Mouse (Mus musculus): ENCODE measurements around the gene Ero1l. TPM values are rescaled to one million over a fixed set of nuclear protein-coding genes. Genes with fewer than 3 reads are reported as not detected.
A peak's percentile ranks its signal among the peaks of the same experiment; 100 is the strongest.

Ero1l gene
- polyA plus RNA-seq, 1 experiment from 2014 or later = 42.2 TPM

DNA sequence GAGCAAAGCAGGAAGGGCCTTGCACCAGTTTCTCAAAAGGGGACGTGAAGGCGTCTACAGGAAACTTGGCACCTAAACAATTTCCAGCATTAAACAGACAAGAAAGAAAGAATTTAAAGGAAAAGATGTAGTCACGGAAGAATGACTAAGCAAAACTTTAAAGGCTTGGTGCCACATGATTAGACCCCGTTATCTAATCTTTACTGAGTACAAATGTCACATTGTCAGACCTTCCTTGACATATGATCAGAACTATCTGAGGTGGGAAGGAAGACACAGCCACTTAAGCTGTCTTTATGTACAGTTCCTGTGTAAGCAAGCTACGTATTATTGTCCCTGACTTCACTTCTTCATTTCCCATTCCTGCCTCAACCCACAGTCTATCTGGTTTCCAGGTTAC is 3.1 kb upstream of the Ero1l start:
- no peak overlapping the region for H3K27ac ChIP-seq
- no peak overlapping the region for H3K4me2 ChIP-seq
- no peak overlapping the region for H3K4me3 ChIP-seq (replicated peaks)
- no peaks in the 10 kb centered on the region for H3K9me3 ChIP-seq
- H3K27me3 ChIP-seq (replicated peaks) = no peaks in the 10 kb centered on the region
- H3K4me1 ChIP-seq = no peaks in the 10 kb centered on the region
- no peak overlapping the region for H3K9ac ChIP-seq
- no peak for ATAC-seq (ENCODE audit: insufficient read depth, low FRiP score, low read depth)
- WGBS = 54% methylated on average over 5 of the region's 5 CpGs
- H3K36me3 ChIP-seq = no peaks in the 10 kb centered on the region

DNA sequence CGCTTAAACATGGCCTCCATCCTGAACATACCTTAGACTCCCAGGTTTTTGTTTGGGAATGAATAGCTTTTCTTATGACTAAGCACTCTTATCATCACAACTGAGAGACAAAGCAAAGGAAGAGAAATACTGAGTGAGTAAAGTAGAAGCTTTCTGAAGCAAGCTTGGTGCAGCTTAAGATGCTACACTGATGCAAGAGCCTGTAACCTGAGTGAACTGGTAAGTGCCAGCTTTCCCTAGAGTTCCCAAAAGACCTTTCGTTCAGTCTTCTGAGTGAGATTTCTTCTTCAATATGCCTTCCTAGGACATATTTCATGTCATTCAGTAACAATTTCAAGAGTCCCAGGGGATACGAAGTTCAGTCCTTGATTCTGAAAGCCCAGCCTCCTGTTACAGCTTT is 2.5 kb upstream of the Ero1l start:
- H3K4me3 ChIP-seq (replicated peaks) = no peak overlapping the region

DNA sequence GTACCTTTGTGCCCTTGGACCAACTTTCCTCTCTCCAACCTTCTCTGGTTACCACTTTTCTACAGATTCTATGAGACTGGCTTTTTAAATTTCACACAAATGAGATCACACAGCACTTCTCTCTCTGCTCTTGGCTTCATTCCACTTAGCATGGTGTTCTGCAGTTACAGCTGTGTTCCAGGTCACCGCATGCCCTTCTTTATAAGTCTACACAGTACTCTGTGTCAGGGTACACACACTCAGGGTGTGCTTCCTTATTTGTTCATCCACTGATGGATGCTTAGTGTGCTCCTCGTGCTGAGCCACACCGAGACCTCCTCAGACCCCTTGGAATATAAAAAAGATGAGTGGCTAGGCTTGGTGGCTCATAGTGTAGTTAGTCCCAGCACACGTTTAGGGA is 1.5 kb upstream of the Ero1l start:
- no peak overlapping the region for H3K4me2 ChIP-seq
- WGBS = 80% methylated on average over 4 of the region's 4 CpGs
- H3K36me3 ChIP-seq = no peaks in the 10 kb centered on the region
- H3K4me1 ChIP-seq = no peaks in the 10 kb centered on the region
- H3K9ac ChIP-seq = no peak overlapping the region
- no peak overlapping the region for H3K27ac ChIP-seq
- H3K4me3 ChIP-seq (replicated peaks) = no peak overlapping the region
- no peaks in the 10 kb centered on the region for H3K27me3 ChIP-seq (replicated peaks)
- no peak for ATAC-seq (ENCODE audit: insufficient read depth, low FRiP score, low read depth)
- H3K9me3 ChIP-seq = no peaks in the 10 kb centered on the region

More for the DNA sequence above, 2.5 kb upstream of the Ero1l start:
- ATAC-seq (ENCODE audit: insufficient read depth, low FRiP score, low read depth) = no peak
- Histone ChIP-seq H3K36me3 (no peaks in the 10 kb centered on the region), H3K4me2 (no peak overlapping the region), H3K9me3 (no peaks in the 10 kb centered on the region), H3K27ac (no peak overlapping the region), H3K9ac (no peak overlapping the region), H3K4me1 (no peaks in the 10 kb centered on the region), H3K27me3 (replicated peaks) (no peaks in the 10 kb centered on the region)
- WGBS = 76% methylated on average over 3 of the region's 3 CpGs

DNA sequence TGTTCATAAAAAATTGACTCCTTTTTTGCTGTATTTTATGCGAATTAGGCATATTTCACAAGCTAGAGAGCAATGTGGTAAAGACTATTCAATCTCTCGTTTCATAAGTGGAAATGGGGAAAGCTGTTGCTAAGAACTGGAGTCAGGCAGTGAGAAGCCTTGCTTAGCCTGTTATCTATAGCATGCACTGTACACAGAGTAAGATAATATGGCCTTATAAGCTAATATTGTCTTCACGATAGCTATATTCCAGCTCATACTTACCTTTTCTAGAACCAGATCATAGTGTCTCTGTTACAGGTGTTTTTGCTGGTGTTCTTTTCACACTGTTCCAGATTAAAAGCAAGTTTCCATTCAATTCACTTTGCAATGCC is 653 bp upstream of the Ero1l start:
- no peak overlapping the region for H3K4me2 ChIP-seq
- H3K27ac ChIP-seq = peak overlapping the region; percentile 2; the same call in 1 of the 2 replicates
- no peaks in the 10 kb centered on the region for H3K27me3 ChIP-seq (replicated peaks)
- H3K4me3 ChIP-seq (replicated peaks) = peak overlapping the region; percentile 85; the same call in 1 of the 2 replicates
- H3K4me1 ChIP-seq = no peaks in the 10 kb centered on the region
- no peak for ATAC-seq (ENCODE audit: insufficient read depth, low FRiP score, low read depth)
- no peak overlapping the region for H3K9ac ChIP-seq
- no peaks in the 10 kb centered on the region for H3K36me3 ChIP-seq
- no peaks in the 10 kb centered on the region for H3K9me3 ChIP-seq
- WGBS = 52% methylated on average over 3 of the region's 3 CpGs

DNA sequence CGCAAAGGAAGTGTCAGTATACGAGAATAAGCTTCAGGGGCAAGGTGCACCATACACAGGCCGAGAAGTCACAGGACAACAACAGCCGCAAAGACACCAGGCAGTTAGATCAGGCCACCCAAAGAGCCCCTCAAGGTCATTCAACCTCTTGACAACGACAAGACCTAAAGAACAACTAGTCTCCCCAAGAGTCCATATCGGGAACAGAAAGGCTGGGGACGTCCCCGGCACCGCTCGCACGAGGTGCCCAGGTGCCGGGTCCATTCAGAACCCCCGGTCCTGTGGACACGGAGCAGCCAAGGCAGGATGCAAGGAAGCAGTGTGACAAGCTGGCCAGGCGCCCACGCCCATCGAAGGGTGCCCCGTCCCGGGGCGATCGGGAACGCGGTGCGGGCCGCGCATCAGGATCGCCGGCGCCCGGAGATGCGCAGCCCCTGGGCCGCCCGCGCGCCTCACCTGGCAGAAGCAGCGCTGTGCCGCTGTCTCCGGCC is 605 bp downstream of the Ero1l start:
- Histone ChIP-seq H3K27ac (peak overlapping the region; percentile 95), H3K4me2 (peak overlapping the region; percentile 57), H3K27me3 (replicated peaks) (no peaks in the 10 kb centered on the region), H3K4me3 (replicated peaks) (peak overlapping the region; percentile 85), H3K4me1 (no peaks in the 10 kb centered on the region), H3K9ac (peak overlapping the region; percentile 92), H3K36me3 (no peaks in the 10 kb centered on the region), H3K9me3 (no peaks in the 10 kb centered on the region)
- WGBS = under 1% methylated on average over 38 of the region's 38 CpGs
- ATAC-seq (ENCODE audit: insufficient read depth, low FRiP score, low read depth) = 0 out of 2 replicates have a peak, but pooled peaks have one; percentile 21

DNA sequence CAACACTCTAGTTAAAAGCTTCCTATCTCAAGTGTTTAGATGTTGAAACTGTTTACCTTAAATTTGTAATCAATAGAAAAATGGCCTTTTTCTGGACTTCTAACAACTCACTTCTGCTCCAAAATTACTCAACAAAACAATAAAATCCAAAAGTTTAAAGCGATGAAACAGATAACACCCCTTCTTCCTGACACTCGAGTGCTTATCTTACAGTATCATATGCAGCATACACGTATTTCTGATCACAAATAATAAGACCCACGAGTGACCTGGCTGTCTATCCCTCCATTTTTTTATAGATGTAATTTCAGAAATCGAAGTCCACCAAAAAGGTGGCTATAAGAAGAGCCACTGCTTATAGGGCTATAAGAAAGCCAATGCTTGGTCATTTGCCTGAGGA is 1.6 kb downstream of the Ero1l start:
- peak overlapping the region; percentile 57 for H3K4me2 ChIP-seq
- no peaks in the 10 kb centered on the region for H3K36me3 ChIP-seq
- no peak overlapping the region for H3K9ac ChIP-seq
- no peaks in the 10 kb centered on the region for H3K4me1 ChIP-seq
- no peaks in the 10 kb centered on the region for H3K27me3 ChIP-seq (replicated peaks)
- H3K4me3 ChIP-seq (replicated peaks) = peak overlapping the region; percentile 85
- no peaks in the 10 kb centered on the region for H3K9me3 ChIP-seq
- no peak overlapping the region for H3K27ac ChIP-seq
- WGBS = 60% methylated on average over 5 of the region's 5 CpGs
- ATAC-seq (ENCODE audit: insufficient read depth, low FRiP score, low read depth) = no peak

DNA sequence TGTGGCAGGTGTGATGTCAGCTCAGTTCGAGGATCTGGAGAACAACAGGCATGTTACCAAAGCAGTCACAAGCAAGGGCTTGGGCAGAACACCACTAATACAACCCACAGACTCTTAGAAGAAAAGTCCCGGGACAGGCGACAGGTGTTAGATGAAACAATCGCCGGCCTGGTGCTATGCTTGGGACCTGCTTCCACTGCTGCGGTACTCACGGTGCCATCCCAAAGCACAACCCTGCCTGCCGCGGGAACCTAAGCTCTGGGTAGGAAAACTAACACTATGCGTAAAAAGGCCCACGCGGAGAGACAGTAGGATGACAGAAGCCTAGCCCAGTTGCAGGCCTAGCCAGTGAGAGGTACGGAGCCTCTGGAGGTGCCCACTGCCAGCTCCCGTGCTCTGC is 8.5 kb downstream of the Ero1l start:
- ATAC-seq (ENCODE audit: insufficient read depth, low FRiP score, low read depth) = no peak
- WGBS = 92% methylated on average over 14 of the region's 14 CpGs
- H3K4me1 ChIP-seq = no peaks in the 10 kb centered on the region
- H3K4me2 ChIP-seq = no peak overlapping the region
- H3K9me3 ChIP-seq = no peaks in the 10 kb centered on the region
- no peak overlapping the region for H3K27ac ChIP-seq
- H3K9ac ChIP-seq = no peak overlapping the region
- H3K4me3 ChIP-seq (replicated peaks) = no peak overlapping the region
- H3K27me3 ChIP-seq (replicated peaks) = no peaks in the 10 kb centered on the region
- H3K36me3 ChIP-seq = no peaks in the 10 kb centered on the region

DNA sequence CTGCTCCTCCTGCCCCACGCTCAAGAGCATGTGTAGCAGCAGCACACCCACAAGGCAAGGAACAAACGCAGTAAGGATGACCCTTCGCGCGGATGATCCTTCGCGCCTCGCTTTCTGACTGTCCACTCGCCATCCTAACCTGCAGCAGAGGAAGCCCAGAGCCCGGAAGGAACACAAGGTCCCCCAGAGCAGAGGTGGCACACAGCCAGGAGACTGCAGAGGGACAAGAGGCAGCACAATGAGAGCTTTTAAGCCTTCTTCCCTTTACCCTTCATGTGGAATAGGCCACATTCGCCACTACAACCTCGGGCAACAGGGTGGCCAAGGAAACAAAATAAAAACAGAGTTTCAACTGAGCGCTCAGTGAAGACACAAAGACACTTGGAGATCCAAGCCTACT is 8.9 kb downstream of the Ero1l start:
- Histone ChIP-seq H3K4me3 (replicated peaks) (no peak overlapping the region), H3K9me3 (no peaks in the 10 kb centered on the region), H3K9ac (no peak overlapping the region), H3K27me3 (replicated peaks) (no peaks in the 10 kb centered on the region), H3K4me2 (no peak overlapping the region), H3K36me3 (no peaks in the 10 kb centered on the region), H3K27ac (no peak overlapping the region), H3K4me1 (no peaks in the 10 kb centered on the region)
- no peak for ATAC-seq (ENCODE audit: insufficient read depth, low FRiP score, low read depth)
- WGBS = 80% methylated on average over 13 of the region's 13 CpGs

DNA sequence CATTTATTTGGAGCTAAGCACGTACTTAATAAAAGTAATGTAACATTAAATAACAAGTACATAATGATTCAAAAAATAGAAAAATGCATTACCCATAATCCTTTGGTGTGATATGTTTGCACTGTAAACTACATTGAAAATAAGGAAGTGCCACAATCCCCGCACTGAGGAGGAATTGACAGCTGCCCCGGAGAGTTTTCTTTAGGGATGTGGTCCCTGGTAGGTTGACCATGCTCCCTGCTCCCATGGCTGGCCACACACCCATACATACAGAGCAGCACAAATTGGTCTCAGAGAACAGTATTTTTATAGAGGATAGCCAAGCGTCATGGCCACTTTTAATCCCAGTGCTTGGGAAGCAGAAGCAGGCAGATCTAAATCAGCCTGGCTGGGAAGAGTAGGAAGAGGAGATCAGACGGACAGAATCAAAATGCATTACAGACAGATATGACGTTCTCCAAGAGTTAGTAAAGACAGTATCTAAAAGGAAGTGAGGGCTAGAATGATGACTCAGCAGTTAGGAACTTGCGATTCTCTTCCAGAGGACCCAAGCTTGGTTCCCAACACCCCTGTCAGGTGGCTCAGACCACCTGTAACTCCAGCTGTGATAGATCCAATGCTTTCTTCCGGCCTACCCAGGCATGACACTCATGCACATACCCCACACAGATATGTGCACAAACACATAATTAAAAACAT is 10.8 kb downstream of the Ero1l start:
- H3K4me1 ChIP-seq = no peaks in the 10 kb centered on the region
- H3K9ac ChIP-seq = no peak overlapping the region
- H3K9me3 ChIP-seq = no peaks in the 10 kb centered on the region
- ATAC-seq (ENCODE audit: insufficient read depth, low FRiP score, low read depth) = no peak
- peaks cover 4% of the 10 kb centered on the region; the same call in 1 of the 2 replicates for H3K36me3 ChIP-seq
- H3K4me2 ChIP-seq = no peak overlapping the region
- WGBS = 90% methylated on average over 8 of the region's 8 CpGs
- no peaks in the 10 kb centered on the region for H3K27me3 ChIP-seq (replicated peaks)
- no peak overlapping the region for H3K27ac ChIP-seq
- H3K4me3 ChIP-seq (replicated peaks) = no peak overlapping the region

DNA sequence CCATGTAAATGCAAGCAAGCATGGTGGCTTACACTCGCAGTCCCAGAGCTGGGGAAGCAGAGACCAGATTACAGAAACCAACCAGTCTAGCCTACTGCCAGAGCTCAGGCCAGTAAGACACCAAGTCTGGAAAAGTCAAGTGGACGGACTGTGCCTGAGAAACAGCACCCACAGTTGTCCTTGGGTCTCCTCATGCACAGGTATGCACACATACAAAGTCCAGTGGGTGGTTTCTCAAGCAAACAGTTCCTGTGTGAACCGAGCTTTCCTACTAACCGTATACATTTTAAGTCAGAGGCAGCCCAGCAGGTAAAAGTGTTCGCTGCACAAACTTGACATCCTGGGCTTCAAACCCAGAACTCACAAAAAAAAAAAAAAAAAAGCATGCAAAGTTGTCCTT is 12.7 kb downstream of the Ero1l start:
- Histone ChIP-seq H3K27ac (no peak overlapping the region), H3K9me3 (no peaks in the 10 kb centered on the region), H3K4me1 (no peaks in the 10 kb centered on the region), H3K4me3 (replicated peaks) (no peak overlapping the region), H3K9ac (no peak overlapping the region), H3K27me3 (replicated peaks) (no peaks in the 10 kb centered on the region), H3K4me2 (no peak overlapping the region), H3K36me3 (peaks cover 11% of the 10 kb centered on the region; the same call in 1 of the 2 replicates)
- no peak for ATAC-seq (ENCODE audit: insufficient read depth, low FRiP score, low read depth)
- 91% methylated on average over 5 of the region's 5 CpGs for WGBS

DNA sequence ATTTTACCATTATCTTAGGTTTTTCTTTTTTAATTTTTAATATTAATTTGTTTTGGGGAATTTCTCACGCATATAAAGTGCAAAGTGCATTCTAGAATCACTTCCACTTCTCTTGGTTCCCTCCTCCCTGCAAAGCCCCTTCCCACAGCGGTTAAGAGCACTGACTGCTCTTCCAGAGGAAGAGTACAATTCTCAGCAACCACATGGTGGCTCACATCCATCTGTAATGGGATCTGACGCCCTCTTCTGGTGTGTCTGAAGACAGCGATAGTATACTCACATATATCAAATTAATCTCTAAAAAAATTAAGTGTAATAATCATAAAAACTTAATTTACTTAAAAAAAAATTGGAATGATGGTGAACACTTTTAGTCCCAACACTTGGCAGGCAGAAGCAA is 14.2 kb downstream of the Ero1l start:
- H3K27ac ChIP-seq = no peak overlapping the region
- ATAC-seq (ENCODE audit: insufficient read depth, low FRiP score, low read depth) = no peak

DNA sequence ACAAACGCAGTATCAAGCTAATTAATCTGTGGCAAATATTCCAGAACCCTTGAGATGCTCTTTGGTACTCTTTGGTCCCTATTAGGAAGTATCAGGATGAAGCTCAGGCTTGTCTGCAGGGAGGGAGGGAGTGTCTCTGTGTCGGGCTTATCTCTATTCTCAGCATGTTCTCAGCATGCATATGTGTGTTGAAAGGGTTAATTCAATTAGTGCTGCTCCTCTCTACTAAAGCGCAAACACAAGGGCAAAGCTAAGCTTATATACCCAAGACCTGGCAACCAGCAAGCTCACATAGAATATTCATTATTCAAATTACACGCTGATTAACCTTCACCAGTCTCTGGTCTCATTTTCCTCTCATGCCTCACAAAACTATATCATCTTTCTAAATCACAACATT is 14.6 kb downstream of the Ero1l start:
- H3K4me2 ChIP-seq = no peak overlapping the region
- WGBS = 72% methylated on average over 4 of the region's 4 CpGs

More for the DNA sequence above, 14.2 kb downstream of the Ero1l start:
- Histone ChIP-seq H3K9ac (no peak overlapping the region), H3K36me3 (peaks cover 15% of the 10 kb centered on the region; the same call in 1 of the 2 replicates), H3K27me3 (replicated peaks) (no peaks in the 10 kb centered on the region), H3K4me1 (no peaks in the 10 kb centered on the region), H3K4me3 (replicated peaks) (no peak overlapping the region), H3K9me3 (no peaks in the 10 kb centered on the region), H3K4me2 (no peak overlapping the region)
- 74% methylated on average over 4 of the region's 4 CpGs for WGBS

More for the DNA sequence above, 14.6 kb downstream of the Ero1l start:
- Histone ChIP-seq H3K4me1 (no peaks in the 10 kb centered on the region), H3K36me3 (peaks cover 15% of the 10 kb centered on the region; the same call in 1 of the 2 replicates), H3K9ac (no peak overlapping the region), H3K4me3 (replicated peaks) (no peak overlapping the region), H3K27ac (no peak overlapping the region), H3K27me3 (replicated peaks) (no peaks in the 10 kb centered on the region), H3K9me3 (no peaks in the 10 kb centered on the region)
- ATAC-seq (ENCODE audit: insufficient read depth, low FRiP score, low read depth) = no peak

Data from stomach, embryonic 15.5 days (tissue).